Mouse (Mus musculus): Measurements from ENCODE around the gene Phkb. TPM values are rescaled to one million over a fixed set of nuclear protein-coding genes. Genes with fewer than 3 reads are reported as not detected.

Gene Phkb
- polyA plus RNA-seq, 1 experiment from 2014 or later: 42.2 TPM

GRCm38 (mm10) chr8:86086791-86087190 is 246.0 kb downstream of the Phkb start:
- H3K4me3 ChIP-seq (ENCODE audit: low read length): no peak overlapping the region
- H3K4me1 ChIP-seq (ENCODE audit: control insufficient read depth, insufficient read depth, low read length): no peaks in the 10 kb centered on the region
- no peak overlapping the region for H3K4me2 ChIP-seq (ENCODE audit: low read depth, low read length)
- H3K9ac ChIP-seq (ENCODE audit: low read length): no peak overlapping the region
- 78% methylated on average over 2 of the region's 2 CpGs for WGBS
- no peaks in the 10 kb centered on the region for H3K36me3 ChIP-seq (ENCODE audit: control insufficient read depth, insufficient read depth)
- no peaks in the 10 kb centered on the region for H3K27me3 ChIP-seq (ENCODE audit: control insufficient read depth, insufficient read depth, low read length)
- no peaks in the 10 kb centered on the region for H3K9me3 ChIP-seq (replicated peaks; ENCODE audit: control insufficient read depth, low read length)
- ATAC-seq (replicated peaks; ENCODE audit: extremely low read depth, insufficient read depth, low FRiP score): no peak
- H3K27ac ChIP-seq (ENCODE audit: low read length): no peak overlapping the region

DNA sequence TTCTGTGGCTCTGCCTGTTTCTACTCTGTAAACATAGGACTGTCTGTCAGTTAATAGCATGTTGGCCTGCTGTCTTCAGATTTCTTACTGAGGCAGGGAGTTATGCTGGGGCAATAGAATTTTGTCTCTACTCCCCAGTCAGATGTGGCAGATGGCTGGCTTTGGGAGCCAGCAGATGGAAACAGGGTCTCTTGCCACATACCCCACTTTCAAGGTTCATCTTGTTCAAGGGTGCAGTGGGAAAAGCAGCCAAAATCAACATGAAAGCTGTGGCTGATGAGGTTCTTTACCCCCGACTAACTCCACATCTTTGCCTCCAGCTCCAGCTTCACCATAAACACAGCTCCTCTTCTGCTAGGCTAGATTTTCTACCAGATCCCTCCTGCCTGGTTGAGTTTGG is 246.7 kb downstream of the Phkb start:
- H3K4me2 ChIP-seq (ENCODE audit: low read depth, low read length): no peak overlapping the region
- WGBS: 67% methylated on average over 1 of the region's 1 CpGs
- ATAC-seq (replicated peaks; ENCODE audit: extremely low read depth, insufficient read depth, low FRiP score): no peak
- no peaks in the 10 kb centered on the region for H3K4me1 ChIP-seq (ENCODE audit: control insufficient read depth, insufficient read depth, low read length)
- no peak overlapping the region for H3K4me3 ChIP-seq (ENCODE audit: low read length)
- no peaks in the 10 kb centered on the region for H3K36me3 ChIP-seq (ENCODE audit: control insufficient read depth, insufficient read depth)
- no peaks in the 10 kb centered on the region for H3K27me3 ChIP-seq (ENCODE audit: control insufficient read depth, insufficient read depth, low read length)
- H3K27ac ChIP-seq (ENCODE audit: low read length): no peak overlapping the region
- no peak overlapping the region for H3K9ac ChIP-seq (ENCODE audit: low read length)
- no peaks in the 10 kb centered on the region for H3K9me3 ChIP-seq (replicated peaks; ENCODE audit: control insufficient read depth, low read length)

- Histone ChIP-seq H3K27me3 (ENCODE audit: control insufficient read depth, insufficient read depth, low read length) (no peaks in the 10 kb centered on the region), H3K9me3 (replicated peaks; ENCODE audit: control insufficient read depth, low read length) (no peaks in the 10 kb centered on the region), H3K9ac (ENCODE audit: low read length) (no peak overlapping the region), H3K4me3 (ENCODE audit: low read length) (no peak overlapping the region), H3K4me2 (ENCODE audit: low read depth, low read length) (no peak overlapping the region), H3K36me3 (ENCODE audit: control insufficient read depth, insufficient read depth) (no peaks in the 10 kb centered on the region), H3K27ac (ENCODE audit: low read length) (no peak overlapping the region), H3K4me1 (ENCODE audit: control insufficient read depth, insufficient read depth, low read length) (no peaks in the 10 kb centered on the region)
- ATAC-seq (replicated peaks; ENCODE audit: extremely low read depth, insufficient read depth, low FRiP score): no peak
- 79% methylated on average over 10 of the region's 10 CpGs for WGBS
Observed at GRCm38 (mm10) chr8:86090666-86091065, 249.9 kb downstream of the Phkb start.

Other genes starting within 250 kb of the Phkb start
- gene Neto2, start 140.0 kb upstream of the Phkb start, polyA plus RNA-seq (2015; fragmentation: Nextera tagmentation; extraction: Ambion mirVana): 3.3 and 3.5 TPM in 2 replicates
- gene Itfg1, start within 50 bp of the Phkb start, polyA plus RNA-seq (2015; fragmentation: Nextera tagmentation; extraction: Ambion mirVana): 64.7 and 68.4 TPM in 2 replicates